Mouse (Mus musculus): ENCODE measurements around the gene Lrrn2. TPM values are rescaled to one million over a fixed set of nuclear protein-coding genes. Genes with fewer than 3 reads are reported as not detected.

The Lrrn2 gene
- total RNA-seq, 2 experiments from 2014 or later = 0.07 TPM; not detected in 1

DNA sequence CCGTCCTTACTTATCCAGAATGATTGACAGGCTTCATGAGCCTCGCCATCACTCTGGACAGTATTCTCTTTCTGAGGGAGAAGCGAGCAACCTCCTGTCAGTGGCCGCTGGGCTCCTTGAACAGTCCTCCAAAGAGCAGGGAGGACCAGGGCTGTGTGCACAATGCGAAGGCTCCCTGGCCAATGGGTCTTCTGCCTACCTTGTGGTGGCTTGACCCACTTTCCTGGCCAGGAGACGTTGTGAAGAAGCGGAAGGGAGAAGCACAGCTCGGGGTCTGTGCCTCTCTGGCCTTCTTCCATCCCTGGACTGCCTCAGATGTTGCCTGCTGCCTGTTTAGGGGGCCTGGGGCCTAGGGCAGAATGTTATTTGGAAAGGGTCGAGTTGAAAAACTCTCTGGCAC is 1.8 kb downstream of the Lrrn2 start:
- no peak for ATAC-seq (ENCODE audit: poor library complexity, severe bottlenecking)

DNA sequence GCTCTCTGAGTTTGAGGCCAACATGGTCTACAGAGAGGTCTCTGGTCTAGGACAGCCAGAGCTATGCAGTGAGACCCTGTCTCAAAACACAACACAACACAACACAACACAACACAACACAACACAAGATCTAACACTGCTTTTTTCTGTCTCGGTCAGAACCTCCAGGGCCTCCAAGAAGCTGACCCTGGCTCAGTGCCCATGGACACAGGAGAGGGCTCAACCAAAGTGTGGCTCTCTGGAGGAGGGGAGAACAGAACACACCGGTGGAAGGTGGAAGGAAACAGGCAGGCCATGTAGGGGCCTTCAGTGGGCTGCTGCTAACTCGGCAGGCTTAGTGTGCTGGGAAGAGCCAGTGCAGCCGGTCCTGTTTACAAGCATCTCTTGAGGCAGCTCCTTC is 5.6 kb downstream of the Lrrn2 start:
- no peak for ATAC-seq (ENCODE audit: poor library complexity, severe bottlenecking)

DNA sequence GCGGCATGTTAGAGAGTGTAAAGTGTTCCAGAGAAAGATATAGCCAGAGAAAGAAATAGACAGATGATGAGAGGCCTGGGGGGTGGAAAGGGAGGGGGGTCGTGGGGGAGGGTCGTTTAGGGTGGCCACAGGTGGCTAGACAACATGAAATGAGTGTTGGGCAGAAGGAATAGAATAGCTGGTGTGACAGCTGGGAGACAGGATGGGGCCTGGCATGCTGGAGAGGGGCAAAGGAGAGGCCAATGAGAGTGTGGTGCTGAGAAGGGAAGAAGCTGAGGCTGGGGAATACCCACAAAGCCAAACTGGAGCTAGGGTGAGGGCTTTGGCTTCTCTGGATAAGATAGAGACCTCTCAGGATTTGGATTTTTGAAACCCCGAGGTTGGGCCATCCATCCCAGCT is 6.6 kb downstream of the Lrrn2 start:
- no peak for ATAC-seq (ENCODE audit: poor library complexity, severe bottlenecking)

DNA sequence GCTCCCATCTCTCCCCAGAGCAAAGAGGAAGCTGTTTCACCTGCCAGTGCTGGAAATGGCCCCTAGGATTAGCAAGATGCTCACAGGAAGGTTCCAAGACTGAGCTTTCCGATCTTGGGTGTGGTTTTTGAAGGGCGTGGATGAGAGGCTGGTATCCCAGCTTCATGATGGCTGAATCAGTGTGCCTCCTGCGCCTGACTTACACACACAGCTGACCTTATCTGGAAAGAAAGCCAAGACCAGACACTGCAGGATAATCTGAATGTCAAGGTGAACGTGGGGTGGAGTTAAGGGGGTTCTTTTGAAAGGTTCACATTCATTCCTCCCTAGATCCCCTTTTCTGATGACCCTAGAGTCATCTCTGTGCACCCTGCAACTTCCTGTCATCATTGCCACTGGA is 8.7 kb downstream of the Lrrn2 start:
- ATAC-seq (ENCODE audit: poor library complexity, severe bottlenecking) = no peak

DNA sequence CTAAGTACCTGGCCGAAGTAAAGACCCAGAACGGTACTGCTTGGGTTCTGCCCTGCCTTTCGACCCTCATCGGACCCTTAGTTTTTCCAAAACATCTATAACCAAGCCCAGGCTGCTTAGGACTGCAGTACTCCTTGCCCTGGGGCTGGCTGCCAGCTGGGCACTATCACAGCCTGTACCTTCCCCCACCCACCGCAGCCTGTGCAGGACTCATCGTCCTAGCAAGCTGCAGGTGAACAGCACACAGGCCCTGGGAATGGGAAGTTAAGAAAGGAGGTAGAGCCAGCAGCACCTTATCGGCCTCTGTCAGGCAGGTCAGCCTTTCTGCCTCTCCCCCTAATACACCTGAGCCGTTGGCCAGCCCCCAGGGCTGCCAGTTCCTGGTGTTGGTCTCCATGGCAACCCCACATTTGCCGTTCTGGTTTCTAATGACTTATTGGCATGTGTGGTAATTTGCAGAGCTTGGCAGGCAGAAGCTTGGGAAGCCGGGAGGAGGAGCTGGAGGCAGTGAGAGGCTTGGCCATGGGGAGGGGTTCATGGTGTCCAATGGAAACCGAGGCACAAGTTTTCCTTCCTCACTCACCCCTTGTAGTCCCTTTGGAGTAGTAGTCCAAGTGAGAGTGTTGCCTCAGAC is 10.2 kb downstream of the Lrrn2 start:
- no peak for ATAC-seq (ENCODE audit: poor library complexity, severe bottlenecking)

DNA sequence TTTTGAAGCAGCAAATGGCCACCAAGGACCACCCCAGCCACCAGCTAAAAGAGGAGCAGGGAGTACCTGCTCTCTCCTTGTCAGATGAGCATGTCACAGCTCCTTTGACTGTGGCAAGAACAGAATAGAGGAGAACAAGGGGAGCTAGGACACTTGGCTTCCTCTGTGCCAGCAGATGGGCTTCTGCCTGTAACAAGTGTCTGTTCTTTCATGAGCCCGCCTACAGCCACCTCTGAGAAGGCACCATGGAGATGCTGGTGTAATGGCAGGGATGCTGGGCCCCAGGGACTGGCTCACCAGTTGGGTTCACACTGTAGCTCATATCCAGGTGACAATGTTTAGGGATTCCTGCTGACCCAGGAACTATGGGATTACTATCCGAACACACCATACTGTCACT is 12.0 kb downstream of the Lrrn2 start:
- ATAC-seq (ENCODE audit: poor library complexity, severe bottlenecking) = no peak

DNA sequence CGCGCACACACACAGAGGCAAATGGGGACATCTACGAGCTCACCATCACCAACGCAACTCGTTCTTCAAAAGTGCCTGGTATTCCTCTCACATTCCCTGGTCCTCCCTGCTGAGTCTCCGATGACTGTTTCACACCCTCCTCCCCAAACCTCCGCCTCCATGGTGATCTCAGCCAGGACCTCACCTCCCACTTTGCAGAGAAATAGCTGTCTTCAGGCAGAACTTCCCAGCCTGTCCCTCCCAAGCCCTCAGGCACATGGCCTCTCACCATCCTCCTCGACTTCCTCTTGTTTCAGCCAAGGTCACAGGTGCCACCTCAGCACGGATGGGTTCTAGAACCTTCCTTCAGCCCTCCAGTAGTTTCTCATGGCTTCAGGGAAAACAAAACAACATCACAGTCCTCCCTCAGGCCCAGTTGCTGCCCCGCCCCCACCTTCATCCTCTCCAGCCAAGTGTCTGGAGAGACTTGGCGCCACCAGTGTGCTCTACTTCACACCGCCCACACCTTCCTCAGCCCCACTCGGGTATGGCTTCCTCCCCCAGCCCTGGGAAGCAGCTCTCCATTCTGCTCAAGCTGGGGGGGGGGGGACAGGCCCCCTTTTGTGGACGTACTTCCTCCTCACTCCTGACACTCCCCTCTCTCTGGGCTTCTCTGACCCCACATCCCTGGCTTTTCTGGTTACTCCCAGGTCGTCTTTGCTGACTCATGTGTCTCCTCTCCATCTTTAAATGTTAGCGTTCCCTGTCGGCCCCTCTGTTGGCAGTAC is 13.4 kb downstream of the Lrrn2 start:
- no peak for ATAC-seq (ENCODE audit: poor library complexity, severe bottlenecking)

DNA sequence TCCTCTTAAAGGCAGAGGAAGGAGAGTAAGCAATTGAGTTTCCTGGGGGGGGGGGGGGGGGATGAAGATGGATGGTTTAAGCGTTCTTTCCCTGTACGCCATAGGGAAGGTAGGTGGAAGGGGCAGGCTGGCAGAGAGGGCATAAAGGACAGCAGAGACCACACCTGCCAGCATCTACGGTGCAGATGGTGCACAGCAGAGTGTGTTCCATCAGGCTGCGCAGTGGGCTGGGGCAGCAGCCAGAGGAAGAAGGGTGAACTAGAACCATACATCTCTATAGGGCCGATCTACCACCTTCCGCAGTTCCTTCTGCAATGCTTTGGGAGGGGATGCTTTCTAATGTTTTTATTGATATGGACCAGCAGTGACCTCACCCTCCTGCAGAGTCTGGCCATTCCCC is 19.0 kb downstream of the Lrrn2 start:
- no peak for ATAC-seq (ENCODE audit: poor library complexity, severe bottlenecking)

DNA sequence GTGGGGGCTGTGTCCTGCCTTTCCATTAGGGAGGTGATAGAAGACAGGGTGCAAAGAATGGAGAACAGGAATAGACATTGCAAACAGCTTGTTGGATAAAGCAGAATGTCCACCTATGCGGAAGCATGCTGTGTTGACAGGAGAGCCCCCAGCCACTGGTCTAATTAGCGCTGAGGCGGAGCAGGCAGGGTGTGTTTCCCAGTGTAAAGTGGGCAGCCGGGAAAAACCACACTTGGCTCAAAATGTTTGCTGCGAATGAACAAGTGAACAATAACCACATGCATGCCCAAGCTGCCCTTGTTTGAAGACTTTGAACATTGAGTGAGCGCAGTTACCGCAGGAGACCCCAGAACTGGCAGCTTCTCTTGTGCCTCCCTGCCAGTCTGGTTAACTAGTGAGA is 19.6 kb downstream of the Lrrn2 start:
- no peak for ATAC-seq (ENCODE audit: poor library complexity, severe bottlenecking)

DNA sequence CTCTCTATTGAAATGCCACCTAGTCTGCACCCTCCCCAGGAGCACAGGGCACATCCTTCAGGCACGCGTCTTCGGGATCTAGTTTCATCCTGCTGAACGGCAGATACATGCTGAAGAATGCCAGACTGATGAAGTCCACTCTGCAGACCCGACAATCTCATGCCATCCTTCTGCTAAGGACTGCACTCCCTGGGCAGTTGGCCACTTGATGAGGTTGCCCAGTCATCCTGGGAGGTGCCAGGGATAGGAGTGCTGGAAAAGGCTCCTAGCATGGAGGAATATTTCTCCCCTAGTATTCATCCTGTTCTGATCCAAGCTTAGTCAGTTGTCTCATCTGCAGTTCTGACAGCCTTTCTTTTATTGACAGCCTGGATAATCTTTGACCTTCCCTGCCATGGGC is 20.9 kb downstream of the Lrrn2 start:
- no peak for ATAC-seq (ENCODE audit: poor library complexity, severe bottlenecking)

DNA sequence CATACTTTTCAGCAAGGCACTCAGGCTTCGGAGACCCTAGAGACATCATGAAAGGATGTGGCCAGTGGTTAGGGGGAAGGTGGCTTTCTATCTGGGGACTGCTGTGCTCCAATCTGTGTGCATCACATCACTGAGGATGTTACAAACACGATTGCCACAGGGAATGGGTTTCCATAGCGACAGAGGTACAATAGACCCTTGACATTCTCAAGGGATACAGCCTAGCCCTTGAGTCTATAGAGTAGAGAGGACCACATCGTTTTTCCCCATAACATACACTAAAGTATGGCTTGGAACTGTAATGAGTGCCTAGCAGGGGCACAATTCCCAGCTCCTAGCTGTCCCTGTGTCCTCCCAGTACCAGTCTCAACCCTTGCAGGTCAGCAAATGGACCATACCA is 23.4 kb downstream of the Lrrn2 start:
- no peak for ATAC-seq (ENCODE audit: poor library complexity, severe bottlenecking)

DNA sequence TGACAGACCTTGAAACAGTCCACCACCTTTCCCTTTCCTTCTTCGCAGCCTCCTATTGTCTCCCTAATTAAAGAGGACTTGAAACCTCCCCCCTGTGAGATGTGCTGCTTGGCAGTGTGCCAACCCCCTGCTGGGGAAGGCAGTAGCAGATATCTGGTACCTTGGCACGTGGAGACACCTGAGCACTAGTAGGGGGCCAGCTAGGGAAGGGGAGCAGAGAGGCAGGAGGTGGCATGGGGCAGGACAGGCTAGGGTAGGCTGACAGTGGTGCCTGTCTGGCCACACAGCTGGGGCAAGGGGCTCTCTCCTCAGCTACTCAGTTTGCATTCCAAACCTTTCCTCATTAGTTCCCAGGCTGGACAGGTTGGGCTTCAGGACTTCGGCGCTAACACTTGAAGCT is 29.0 kb downstream of the Lrrn2 start:
- ATAC-seq (ENCODE audit: poor library complexity, severe bottlenecking) = no peak

DNA sequence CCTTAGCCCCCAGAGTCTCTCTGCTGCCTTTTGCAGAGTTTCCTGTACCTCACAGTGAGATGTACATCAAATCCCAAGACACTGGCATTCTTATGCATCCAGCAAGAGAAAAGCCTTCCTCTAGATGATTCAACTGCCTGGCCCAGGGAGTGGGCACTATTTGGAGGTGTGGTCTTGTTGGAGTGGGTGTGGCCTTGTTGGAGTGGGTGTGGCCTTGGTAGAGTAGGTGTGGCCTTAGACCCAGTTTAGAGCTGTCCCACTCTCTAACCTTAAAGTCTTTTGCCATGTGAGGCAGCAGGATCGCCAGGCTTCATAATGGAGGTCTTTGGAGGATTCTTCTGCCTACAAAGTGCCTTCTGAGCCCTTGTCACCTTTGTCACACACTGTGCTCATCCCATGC is 29.9 kb downstream of the Lrrn2 start:
- ATAC-seq (ENCODE audit: poor library complexity, severe bottlenecking) = no peak

DNA sequence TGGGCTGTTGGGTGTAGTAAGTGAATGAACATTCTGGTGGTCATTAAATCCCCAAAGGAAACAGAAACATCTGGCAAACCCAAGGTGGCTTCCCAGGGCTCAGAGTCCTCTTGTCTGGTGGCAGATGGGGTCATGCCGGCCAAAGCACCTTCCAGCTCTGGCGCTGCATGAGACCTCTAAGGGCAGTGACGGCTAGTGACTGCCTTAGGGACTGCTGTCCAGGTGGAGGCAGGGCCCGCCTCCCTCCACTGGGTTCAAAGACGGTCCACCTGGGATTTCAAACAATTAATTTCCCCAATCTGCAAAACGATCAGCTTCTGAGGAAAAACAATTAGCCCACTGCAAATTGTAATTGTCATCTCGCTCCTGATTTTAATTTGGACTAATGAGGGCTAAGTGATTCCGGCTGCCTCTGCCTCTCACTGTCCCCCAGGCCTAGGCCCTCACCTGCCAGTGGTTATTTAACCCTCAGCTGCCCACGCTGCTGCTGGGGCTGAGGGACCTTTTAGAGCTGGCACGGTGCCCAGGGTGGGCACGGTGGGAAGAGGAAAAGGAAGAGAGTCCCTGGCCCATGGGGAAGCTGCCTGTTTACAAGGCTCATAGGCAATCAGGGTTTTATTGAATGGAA is 30.5 kb downstream of the Lrrn2 start:
- no peak for ATAC-seq (ENCODE audit: poor library complexity, severe bottlenecking)

DNA sequence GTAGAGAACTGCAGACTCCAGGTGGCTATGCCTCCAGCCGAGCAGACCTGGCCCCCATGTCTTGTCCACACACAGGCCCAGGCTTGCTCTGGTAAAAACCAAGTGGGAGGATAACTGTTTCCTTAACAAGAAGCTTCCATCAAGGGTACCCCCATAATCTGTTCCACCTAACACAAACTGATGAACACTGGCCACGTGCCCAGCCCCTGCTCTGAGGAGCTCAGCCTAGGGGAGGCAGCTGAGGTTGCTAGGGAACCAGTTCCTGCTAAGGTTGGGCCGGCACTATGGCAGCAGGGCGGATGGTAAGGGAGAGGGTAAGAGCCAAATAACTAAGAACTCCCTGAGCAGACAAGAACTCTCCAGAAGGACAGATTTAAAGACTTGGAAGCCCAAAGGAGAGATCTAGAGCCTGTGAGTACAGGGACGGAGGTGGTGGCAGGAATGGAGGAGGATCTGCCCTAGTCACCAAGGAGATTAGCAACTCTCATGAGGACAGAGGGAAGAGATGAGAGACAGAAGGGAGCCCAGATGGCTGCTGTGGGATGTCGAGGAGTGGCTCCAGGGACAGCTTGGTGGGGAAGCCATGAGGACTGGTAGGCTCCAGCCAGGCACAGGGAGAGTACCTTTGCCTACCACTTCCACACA is 35.9 kb downstream of the Lrrn2 start:
- ATAC-seq (ENCODE audit: poor library complexity, severe bottlenecking) = no peak

DNA sequence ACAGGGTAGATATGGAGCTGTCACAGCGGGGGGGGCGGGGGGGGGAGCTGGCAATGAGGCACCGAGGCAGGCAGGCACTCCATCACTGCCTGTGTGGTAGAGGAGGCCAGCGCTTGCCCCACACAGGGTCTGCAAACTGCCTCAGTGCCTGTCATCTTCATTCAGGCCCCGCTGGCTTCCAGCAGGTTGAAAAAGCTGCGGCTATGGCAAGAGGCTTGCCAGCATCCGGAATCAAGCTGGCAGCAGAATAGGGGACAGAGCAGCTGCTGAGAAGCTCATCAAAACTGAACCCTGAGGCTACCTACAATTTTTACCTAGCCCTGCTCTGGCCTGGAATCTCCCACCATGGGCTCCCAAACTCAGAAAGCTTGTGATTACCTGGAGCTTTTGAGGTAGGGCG is 37.5 kb downstream of the Lrrn2 start:
- ATAC-seq (ENCODE audit: poor library complexity, severe bottlenecking) = no peak

DNA sequence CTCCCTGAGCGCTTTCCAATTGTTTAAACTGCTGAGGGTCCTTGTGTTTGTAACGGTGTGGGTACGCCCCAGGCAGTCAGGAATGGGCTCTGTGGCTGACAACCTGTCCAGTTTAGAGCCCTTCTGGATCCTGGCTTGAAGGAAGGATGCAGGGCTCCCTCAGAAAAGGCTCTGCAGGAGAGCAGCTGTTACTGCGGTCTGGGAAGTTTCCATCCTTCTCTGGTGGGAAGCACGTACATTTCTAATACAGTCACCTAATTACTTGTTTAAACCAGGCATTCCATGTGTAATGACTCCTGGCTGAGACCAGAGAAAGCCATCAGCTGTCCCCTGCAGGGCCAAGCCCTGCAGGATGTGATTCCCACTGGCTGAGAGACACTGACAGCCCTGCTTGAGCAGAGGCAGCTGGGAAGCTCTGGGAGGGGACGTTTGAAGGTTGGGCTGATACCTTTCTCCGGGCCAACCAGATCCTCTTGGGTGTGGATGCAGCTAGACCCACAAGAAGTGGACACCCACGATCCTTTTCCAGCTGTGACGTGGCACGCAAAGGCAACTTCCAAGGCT is 38.1 kb downstream of the Lrrn2 start:
- ATAC-seq (ENCODE audit: poor library complexity, severe bottlenecking) = no peak

DNA sequence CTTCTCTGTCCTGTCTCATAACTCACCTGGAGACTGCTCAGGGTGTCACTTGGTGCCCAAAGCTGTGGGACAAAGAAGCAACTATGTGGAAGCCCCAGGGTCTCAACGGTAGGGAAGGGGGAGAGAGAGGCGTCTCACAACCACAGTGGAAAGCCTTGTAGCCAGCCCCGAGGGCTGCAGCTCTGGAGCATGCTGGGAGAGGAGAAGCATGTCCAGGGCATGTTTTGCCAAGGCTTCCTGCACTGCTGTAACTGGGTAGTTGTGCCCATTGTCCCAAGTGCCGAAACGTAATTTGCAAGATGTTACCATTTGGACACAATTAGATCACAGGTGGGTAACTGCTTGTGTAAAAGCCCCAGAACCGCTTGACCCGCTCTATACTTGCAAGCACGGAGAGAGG is 39.2 kb downstream of the Lrrn2 start:
- no peak for ATAC-seq (ENCODE audit: poor library complexity, severe bottlenecking)

DNA sequence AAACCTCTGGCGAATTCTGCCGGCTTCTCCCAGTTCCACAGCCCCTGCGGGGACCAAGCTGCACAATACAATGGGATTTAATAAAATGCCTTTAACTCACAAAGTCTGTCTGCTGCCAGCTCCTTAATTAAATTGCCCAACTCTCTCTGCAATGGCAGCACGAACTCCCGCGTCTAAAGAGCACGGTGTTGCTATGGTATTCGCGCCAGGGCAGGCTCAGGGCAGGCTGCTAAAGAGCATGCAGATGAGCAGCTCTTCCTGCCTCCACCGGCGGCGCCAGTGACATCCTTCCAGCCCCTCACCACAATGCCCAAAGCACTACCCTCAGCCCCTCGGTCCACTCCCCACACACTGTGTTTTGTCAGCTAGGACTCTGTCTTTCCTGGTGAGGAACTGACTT is 41.0 kb downstream of the Lrrn2 start:
- no peak for ATAC-seq (ENCODE audit: poor library complexity, severe bottlenecking)

DNA sequence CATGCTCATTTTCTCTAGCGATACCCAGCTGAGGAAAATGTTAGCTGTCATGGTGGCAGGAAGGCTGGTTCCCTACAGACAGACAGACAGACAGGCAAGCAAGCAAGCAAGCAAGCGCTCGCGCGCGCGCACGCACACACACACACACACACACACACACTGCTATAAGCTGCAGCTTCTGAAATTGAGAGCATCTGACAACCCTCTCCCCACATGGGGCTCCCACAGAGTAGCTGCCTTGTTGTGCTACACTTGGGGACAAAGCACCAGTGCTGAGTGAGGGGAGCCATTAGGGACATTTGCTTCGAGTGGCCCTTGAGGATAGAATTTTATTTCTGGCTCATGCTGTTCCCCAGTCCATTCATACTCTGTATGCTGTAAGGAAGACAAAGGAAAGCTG is 42.2 kb downstream of the Lrrn2 start:
- ATAC-seq (ENCODE audit: poor library complexity, severe bottlenecking) = no peak

DNA sequence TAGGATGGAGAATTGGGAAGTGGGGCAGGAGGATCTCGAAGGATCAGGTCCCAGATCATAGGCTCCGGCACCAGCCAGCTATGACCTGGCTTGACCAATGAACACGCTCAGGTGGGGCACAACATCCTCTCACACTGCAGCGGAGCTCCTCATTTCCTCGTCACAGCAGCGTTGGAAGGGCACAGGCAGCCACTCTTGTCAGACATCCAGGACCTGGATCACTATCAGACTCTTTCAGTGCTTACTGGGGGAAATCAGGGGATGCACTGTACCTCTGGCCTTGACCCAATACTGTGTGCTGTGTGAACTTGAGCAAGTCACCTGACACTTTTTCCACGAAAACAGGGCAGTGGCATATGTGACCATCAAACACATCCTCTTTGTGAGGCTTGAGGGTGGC is 45.2 kb downstream of the Lrrn2 start:
- ATAC-seq (ENCODE audit: poor library complexity, severe bottlenecking) = no peak

Measured in megakaryocyte, adult 5-6 weeks (primary cell).